Mouse (Mus musculus): ENCODE results near the gene Acpp.

- TF ChIP-seq CTCF (IDR thresholded peaks at IDR 0.05; ENCODE audit: control insufficient read depth, insufficient read depth, insufficient replicate concordance, low read depth, low read length) (no peak), POLR2A (IDR thresholded peaks at IDR 0.05; ENCODE audit: control insufficient read depth, low read depth, low read length) (no peak)
Observed at GRCm38 (mm10) chr9:104284934-104285333, 52.6 kb downstream of the Acpp start.

All from testis, adult 2 months (tissue).